Mouse (Mus musculus) spleen, postnatal 36 days (tissue): ENCODE measurements around the gene Slc46a2.

Source experiments
- DNase-seq, 2 experiments: peaks; one replicate each; pipeline ENCODE4 v3.0.0; 2022; ENCODE audit warnings: low spot score in 2 of 2, mixed read lengths in 1 of 2

The Slc46a2 gene

GRCm38 (mm10) chr4:59859693-59860425, 55.0 kb downstream of the Slc46a2 start:
- DNase-seq, result no peak
